Mouse (Mus musculus) heart, embryonic 15.5 days (tissue): ENCODE results near the gene Gm20929. TPM values are rescaled to one million over a fixed set of nuclear protein-coding genes. Genes with fewer than 3 reads are reported as not detected.
"Not testable (repeated sequence)": the region's sequence is repeated elsewhere in the genome, so short reads cannot be mapped to it uniquely, and the experiment has no call there.

Experiments
- ATAC-seq: fragments of 200-750 bp; cut with Nextera tagmentation; replicated peaks from 2 replicates; pipeline ENCODE4 v1.8.0; 2017; ENCODE audit warnings: low read depth, moderate TSS enrichment; ENCODE audit not compliant: insufficient number of reproducible peaks, insufficient read depth, low FRiP score
- H3K27ac ChIP-seq: fragments of 300-500 bp; sonication (generic); 2 replicates; pipeline ENCODE4 v1.5.1; 2015; ENCODE audit warnings: mild to moderate bottlenecking, inconsistent platforms
- H3K27me3 ChIP-seq: fragments of 300-500 bp; sonication (generic); 2 replicates; pipeline ENCODE4 v1.6.1; 2015; ENCODE audit warnings: inconsistent platforms
- H3K36me3 ChIP-seq: fragments of 300-500 bp; sonication (generic); 2 replicates; pipeline ENCODE4 v1.6.1; 2015; ENCODE audit warnings: mild to moderate bottlenecking, inconsistent platforms
- H3K4me1 ChIP-seq: fragments of 300-500 bp; sonication (generic); replicated peaks from 2 replicates; pipeline ENCODE4 v1.6.1; 2015; ENCODE audit warnings: inconsistent platforms
- H3K4me2 ChIP-seq: fragments of 300-500 bp; sonication (generic); 2 replicates; pipeline ENCODE4 v1.6.1; 2015; ENCODE audit warnings: inconsistent platforms, mild to moderate bottlenecking, moderate library complexity
- H3K4me3 ChIP-seq: fragments of 300-500 bp; sonication (generic); 2 replicates; pipeline ENCODE4 v1.5.1; 2015; ENCODE audit warnings: mild to moderate bottlenecking, inconsistent platforms
- H3K9ac ChIP-seq: fragments of 300-500 bp; sonication (generic); 2 replicates; pipeline ENCODE4 v1.6.1; 2015; ENCODE audit warnings: mild to moderate bottlenecking, inconsistent platforms
- H3K9me3 ChIP-seq: fragments of 300-500 bp; sonication (generic); replicated peaks from 2 replicates; pipeline ENCODE4 v1.6.1; 2016; ENCODE audit warnings: inconsistent platforms
- WGBS: fragments of 180-500 bp; shearing (Covaris S2); methylation state at CpG from one replicate; pipeline ENCODE4 v1.1.7; 2015; ENCODE audit warnings: mixed read lengths; 5-methylcytosine and 5-hydroxymethylcytosine counted together
- polyA plus RNA-seq: library from polyadenylated mRNA; unstranded; fragments of >200 nt; fragmentation: Nextera tagmentation; extraction: Ambion mirVana; gene quantifications from 2 replicates; pipeline ENCODE4 v1.2.1, GENCODE M21; 2015

The Gm20929 gene
- not detected in 2 replicates for polyA plus RNA-seq

DNA sequence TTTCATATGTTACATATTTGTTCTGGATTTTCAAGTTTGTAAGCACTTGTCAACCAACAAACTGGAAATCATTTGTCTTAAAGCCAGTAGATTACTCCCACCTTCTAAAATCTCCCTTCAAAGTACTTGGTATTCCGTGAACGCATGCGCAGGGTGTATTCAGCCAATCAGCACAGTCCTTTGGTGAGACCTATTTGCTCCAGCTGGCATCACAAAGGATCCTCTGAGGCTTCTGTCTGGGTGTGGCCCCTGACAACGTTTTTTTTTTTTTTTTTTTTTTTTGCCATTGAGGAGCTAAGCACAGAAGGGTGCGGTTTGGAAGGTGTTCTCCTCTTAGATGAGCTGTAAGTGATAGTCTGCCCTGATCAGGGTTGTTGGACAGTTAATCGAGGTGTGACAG lies at the start of gene Gm20929:
TSS of gene Gm20929 (plus strand) at position 301 of the 400 bp plus-strand sequence.
- not testable (repeated sequence) for H3K36me3 ChIP-seq, H3K9me3 ChIP-seq, H3K4me1 ChIP-seq, H3K4me3 ChIP-seq, H3K9ac ChIP-seq, H3K27me3 ChIP-seq, H3K4me2 ChIP-seq, ATAC-seq, H3K27ac ChIP-seq
- no CpG with 5 or more reads among the region's 6 CpGs for whole genome bisulfite sequencing
